Mouse (Mus musculus): ENCODE measurements around the gene Abcc10. TPM values are rescaled to one million over a fixed set of nuclear protein-coding genes. Genes with fewer than 3 reads are reported as not detected.

Gene Abcc10
- total RNA-seq, 1 experiment from 2014 or later = 1.3 TPM

- ATAC-seq (replicated peaks in 1 of 2; ENCODE audit: insufficient read depth in 1 of 2, low FRiP score in 2 of 2, low TSS enrichment in 1 of 2, low read depth in 1 of 2, poor library complexity in 2 of 2, severe bottlenecking in 2 of 2) = no peak; a peak in 1 of 4 replicates
Measured at GRCm38 (mm10) chr17:46297364-46298219, 30.6 kb downstream of the Abcc10 start, which contains the start of gene Dlk2. Gene Dlk2 (plus strand): TSS chr17:46297421.

GRCm38 (mm10) chr17:46297028-46297363 is 31.2 kb downstream of the Abcc10 start:
- ATAC-seq (replicated peaks in 1 of 2; ENCODE audit: insufficient read depth in 1 of 2, low FRiP score in 2 of 2, low TSS enrichment in 1 of 2, low read depth in 1 of 2, poor library complexity in 2 of 2, severe bottlenecking in 2 of 2) = no peak

GRCm38 (mm10) chr17:46296601-46297000 is 31.6 kb downstream of the Abcc10 start:
- ATAC-seq (replicated peaks in 1 of 2; ENCODE audit: insufficient read depth in 1 of 2, low FRiP score in 2 of 2, low TSS enrichment in 1 of 2, low read depth in 1 of 2, poor library complexity in 2 of 2, severe bottlenecking in 2 of 2) = no peak

- ATAC-seq (replicated peaks in 1 of 2; ENCODE audit: insufficient read depth in 1 of 2, low FRiP score in 2 of 2, low TSS enrichment in 1 of 2, low read depth in 1 of 2, poor library complexity in 2 of 2, severe bottlenecking in 2 of 2) = no peak
Measured at GRCm38 (mm10) chr17:46287678-46288095, 40.5 kb downstream of the Abcc10 start.

- no peak for ATAC-seq (replicated peaks in 1 of 2; ENCODE audit: insufficient read depth in 1 of 2, low FRiP score in 2 of 2, low TSS enrichment in 1 of 2, low read depth in 1 of 2, poor library complexity in 2 of 2, severe bottlenecking in 2 of 2)
Measured at GRCm38 (mm10) chr17:46285407-46285806, 42.7 kb downstream of the Abcc10 start.

GRCm38 (mm10) chr17:46284653-46285052 is 43.5 kb downstream of the Abcc10 start:
- ATAC-seq (replicated peaks in 1 of 2; ENCODE audit: insufficient read depth in 1 of 2, low FRiP score in 2 of 2, low TSS enrichment in 1 of 2, low read depth in 1 of 2, poor library complexity in 2 of 2, severe bottlenecking in 2 of 2) = no peak

- ATAC-seq (replicated peaks in 1 of 2; ENCODE audit: insufficient read depth in 1 of 2, low FRiP score in 2 of 2, low TSS enrichment in 1 of 2, low read depth in 1 of 2, poor library complexity in 2 of 2, severe bottlenecking in 2 of 2) = no peak
Measured at GRCm38 (mm10) chr17:46283911-46284310, 44.2 kb downstream of the Abcc10 start.

- no peak for ATAC-seq (replicated peaks in 1 of 2; ENCODE audit: insufficient read depth in 1 of 2, low FRiP score in 2 of 2, low TSS enrichment in 1 of 2, low read depth in 1 of 2, poor library complexity in 2 of 2, severe bottlenecking in 2 of 2)
Measured at GRCm38 (mm10) chr17:46283140-46283539, 45.0 kb downstream of the Abcc10 start.

GRCm38 (mm10) chr17:46282483-46283123 is 45.5 kb downstream of the Abcc10 start, which contains the start of gene Tjap1:
Gene Tjap1 (minus strand): TSS chr17:46283026.
- peak; percentile 89 to 90 for ATAC-seq (replicated peaks in 1 of 2; ENCODE audit: insufficient read depth in 1 of 2, low FRiP score in 2 of 2, low TSS enrichment in 1 of 2, low read depth in 1 of 2, poor library complexity in 2 of 2, severe bottlenecking in 2 of 2)

GRCm38 (mm10) chr17:46278011-46278765 is 50.0 kb downstream of the Abcc10 start:
- no peak for ATAC-seq (replicated peaks in 1 of 2; ENCODE audit: insufficient read depth in 1 of 2, low FRiP score in 2 of 2, low TSS enrichment in 1 of 2, low read depth in 1 of 2, poor library complexity in 2 of 2, severe bottlenecking in 2 of 2)

GRCm38 (mm10) chr17:46277586-46277985 is 50.6 kb downstream of the Abcc10 start:
- ATAC-seq (replicated peaks in 1 of 2; ENCODE audit: insufficient read depth in 1 of 2, low FRiP score in 2 of 2, low TSS enrichment in 1 of 2, low read depth in 1 of 2, poor library complexity in 2 of 2, severe bottlenecking in 2 of 2) = no peak

GRCm38 (mm10) chr17:46275506-46275905 is 52.6 kb downstream of the Abcc10 start:
- no peak for ATAC-seq (replicated peaks in 1 of 2; ENCODE audit: insufficient read depth in 1 of 2, low FRiP score in 2 of 2, low TSS enrichment in 1 of 2, low read depth in 1 of 2, poor library complexity in 2 of 2, severe bottlenecking in 2 of 2)

GRCm38 (mm10) chr17:46275034-46275433 is 53.1 kb downstream of the Abcc10 start:
- ATAC-seq (replicated peaks in 1 of 2; ENCODE audit: insufficient read depth in 1 of 2, low FRiP score in 2 of 2, low TSS enrichment in 1 of 2, low read depth in 1 of 2, poor library complexity in 2 of 2, severe bottlenecking in 2 of 2) = no peak

GRCm38 (mm10) chr17:46274465-46274864 is 53.7 kb downstream of the Abcc10 start:
- no peak for ATAC-seq (replicated peaks in 1 of 2; ENCODE audit: insufficient read depth in 1 of 2, low FRiP score in 2 of 2, low TSS enrichment in 1 of 2, low read depth in 1 of 2, poor library complexity in 2 of 2, severe bottlenecking in 2 of 2)

GRCm38 (mm10) chr17:46273803-46274236 is 54.3 kb downstream of the Abcc10 start:
- ATAC-seq (replicated peaks in 1 of 2; ENCODE audit: insufficient read depth in 1 of 2, low FRiP score in 2 of 2, low TSS enrichment in 1 of 2, low read depth in 1 of 2, poor library complexity in 2 of 2, severe bottlenecking in 2 of 2) = no peak

- no peak for ATAC-seq (replicated peaks in 1 of 2; ENCODE audit: insufficient read depth in 1 of 2, low FRiP score in 2 of 2, low TSS enrichment in 1 of 2, low read depth in 1 of 2, poor library complexity in 2 of 2, severe bottlenecking in 2 of 2)
Measured at GRCm38 (mm10) chr17:46272675-46273074, 55.5 kb downstream of the Abcc10 start.

- ATAC-seq (replicated peaks in 1 of 2; ENCODE audit: insufficient read depth in 1 of 2, low FRiP score in 2 of 2, low TSS enrichment in 1 of 2, low read depth in 1 of 2, poor library complexity in 2 of 2, severe bottlenecking in 2 of 2) = no peak
Measured at GRCm38 (mm10) chr17:46272058-46272457, 56.1 kb downstream of the Abcc10 start.

Measured in hematopoietic stem cell, adult 5-6 weeks (primary cell).